Mouse (Mus musculus): ENCODE measurements around the gene Gpm6a. TPM values are rescaled to one million over a fixed set of nuclear protein-coding genes. Genes with fewer than 3 reads are reported as not detected.

Gpm6a gene
- 10 to 100 TPM in 1 of 2 experiments, 1 to 10 TPM in 1; 8.2 to 13.0 TPM for total RNA-seq (2021)
- long read RNA-seq, experiment 1, partial matches to known transcripts = 14 of 14 reads
- long read RNA-seq, experiment 1, other reads (novel, unspliced or antisense) = 0 of 14 reads
- long read RNA-seq, experiment 2, partial matches to known transcripts = 6 of 8 reads
- long read RNA-seq, experiment 2, other reads (novel, unspliced or antisense) = 2 of 8 reads

GRCm38 (mm10) chr8:54954741-54955455, at the start of gene Gpm6a:
Gene Gpm6a, plus strand, starts transcription at chr8:54954843.
- DNase-seq = no peak

GRCm38 (mm10) chr8:54912891-54913290, 41.8 kb upstream of the Gpm6a start:
- no peak for DNase-seq

- DNase-seq = no peak
These were observed 36.9 kb upstream of the Gpm6a start for GRCm38 (mm10) chr8:54917710-54918109.

GRCm38 (mm10) chr8:54922160-54922855, 32.3 kb upstream of the Gpm6a start:
- DNase-seq = no peak

GRCm38 (mm10) chr8:54924936-54925335, 29.7 kb upstream of the Gpm6a start:
- no peak for DNase-seq

- DNase-seq = no peak
These were observed 22.3 kb upstream of the Gpm6a start for GRCm38 (mm10) chr8:54932306-54932705.

GRCm38 (mm10) chr8:54953351-54953750, 1.3 kb upstream of the Gpm6a start:
- DNase-seq = no peak

GRCm38 (mm10) chr8:54954030-54954429, 613 bp upstream of the Gpm6a start:
- no peak for DNase-seq

- no peak for DNase-seq
These were observed 785 bp downstream of the Gpm6a start for GRCm38 (mm10) chr8:54955456-54955800.

- DNase-seq = no peak
These were observed 1.4 kb downstream of the Gpm6a start for GRCm38 (mm10) chr8:54955935-54956573.

- no peak for DNase-seq
These were observed 2.1 kb downstream of the Gpm6a start for GRCm38 (mm10) chr8:54956787-54957186.

GRCm38 (mm10) chr8:54957506-54957905, 2.9 kb downstream of the Gpm6a start:
- DNase-seq = no peak

- DNase-seq = no peak
These were observed 6.9 kb downstream of the Gpm6a start for GRCm38 (mm10) chr8:54961571-54961970.

- DNase-seq = no peak
These were observed 20.4 kb downstream of the Gpm6a start for GRCm38 (mm10) chr8:54975020-54975419.

- no peak for DNase-seq
These were observed 20.9 kb downstream of the Gpm6a start for GRCm38 (mm10) chr8:54975506-54975905.

GRCm38 (mm10) chr8:54975927-54976326, 21.3 kb downstream of the Gpm6a start:
- no peak for DNase-seq

- DNase-seq = no peak
These were observed 22.0 kb downstream of the Gpm6a start for GRCm38 (mm10) chr8:54976663-54977062.

- DNase-seq = no peak
These were observed 32.1 kb downstream of the Gpm6a start for GRCm38 (mm10) chr8:54986791-54987190.

- no peak for DNase-seq
These were observed 34.5 kb downstream of the Gpm6a start for GRCm38 (mm10) chr8:54989093-54989492.

GRCm38 (mm10) chr8:54991840-54992609, 37.4 kb downstream of the Gpm6a start:
- DNase-seq = no peak

- DNase-seq = no peak
These were observed 41.0 kb downstream of the Gpm6a start for GRCm38 (mm10) chr8:54995662-54996061.

GRCm38 (mm10) chr8:55002398-55002797, 47.8 kb downstream of the Gpm6a start:
- no peak for DNase-seq

All from heart, adult 18-20 months (tissue).